Mouse (Mus musculus) ovary, adult 10 weeks (tissue): ENCODE data around the gene Mbnl3. TPM values are rescaled to one million over a fixed set of nuclear protein-coding genes. Genes with fewer than 3 reads are reported as not detected.

Experiments
- polyA plus RNA-seq: library from polyadenylated mRNA; stranded (reverse); fragments of 350-450 nt; fragmentation: Illumina TruSeq; extraction: RNeasy Lipid Tissue Mini Kit (QIAGEN cat#74804); gene quantifications from one replicate; pipeline ENCODE4 v1.2.3, GENCODE M21; 2014

Gene Mbnl3
- 13.9 TPM for polyA plus RNA-seq

DNA sequence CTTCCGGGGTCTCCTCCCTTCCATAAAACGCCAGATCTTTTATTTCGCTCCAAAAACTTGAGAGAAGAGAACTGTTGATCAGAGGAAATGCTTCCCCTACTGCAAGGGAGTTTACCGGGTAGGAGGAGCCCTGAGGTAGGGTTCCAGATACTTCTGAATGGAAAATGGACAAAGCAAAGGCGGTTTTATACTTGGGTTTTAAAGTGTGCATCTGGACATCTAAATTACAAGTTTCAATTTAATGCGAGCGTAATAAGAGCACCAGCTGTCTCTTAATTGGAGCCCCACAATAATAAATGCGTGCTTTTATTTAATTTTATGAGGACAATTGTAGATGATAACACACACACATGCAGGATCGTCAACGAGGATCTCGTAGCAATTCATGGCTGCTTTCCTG, at the start of gene Mbnl3:
Gene Mbnl3 (minus strand): TSS at position 101 of the 400 bp plus-strand sequence.

Other genes with a start within 250 kb of the Mbnl3 start
- gene Rap2c, start 188.5 kb downstream of the Mbnl3 start, polyA plus RNA-seq, result 129 TPM